Mouse (Mus musculus) limb, embryonic 14.5 days (tissue): ENCODE results near the gene Vti1a. TPM values are rescaled to one million over a fixed set of nuclear protein-coding genes. Genes with fewer than 3 reads are reported as not detected.

Experiments used
- ATAC-seq: fragments of 200-750 bp; cut with Nextera tagmentation; 2 replicates; pipeline ENCODE4 v1.8.0; 2017; ENCODE audit warnings: low read depth, moderate number of reproducible peaks, moderate TSS enrichment; ENCODE audit not compliant: low FRiP score
- DNase-seq: peaks from one replicate; pipeline ENCODE4 v3.0.0-alpha.2; 2015; ENCODE audit warnings: low spot score
- H3K27ac ChIP-seq: fragments of 300-500 bp; sonication (generic); replicated peaks from 2 replicates; pipeline ENCODE4 v1.5.1; 2014; ENCODE audit warnings: low read depth, mild to moderate bottlenecking, low read length, moderate library complexity, mixed read lengths
- H3K27me3 ChIP-seq: fragments of 300-500 bp; sonication (generic); 2 replicates; pipeline ENCODE4 v1.6.1; 2014; ENCODE audit warnings: low read length, mixed read lengths; ENCODE audit not compliant: control insufficient read depth, insufficient read depth
- H3K36me3 ChIP-seq: fragments of 300-500 bp; sonication (generic); 2 replicates; pipeline ENCODE4 v1.6.1; 2014; ENCODE audit warnings: mild to moderate bottlenecking, low read length, moderate library complexity, mixed read lengths; ENCODE audit not compliant: control insufficient read depth, insufficient read depth
- H3K4me1 ChIP-seq: fragments of 300-500 bp; sonication (generic); 2 replicates; pipeline ENCODE4 v1.6.1; 2014; ENCODE audit warnings: antibody characterized with exemption, low read length, mixed read lengths; ENCODE audit not compliant: control insufficient read depth, insufficient read depth
- H3K4me2 ChIP-seq: fragments of 300-500 bp; sonication (generic); replicated peaks from 2 replicates; pipeline ENCODE4 v1.6.1; 2014; ENCODE audit warnings: low read depth, mild to moderate bottlenecking, low read length, moderate library complexity; ENCODE audit not compliant: severe bottlenecking
- H3K4me3 ChIP-seq: fragments of 300-500 bp; sonication (generic); replicated peaks from 2 replicates; pipeline ENCODE4 v1.5.1; 2014; ENCODE audit warnings: low read length
- H3K9ac ChIP-seq: fragments of 300-500 bp; sonication (generic); 2 replicates; pipeline ENCODE4 v1.6.1; 2014; ENCODE audit warnings: mild to moderate bottlenecking, low read depth, low read length, moderate library complexity; ENCODE audit not compliant: severe bottlenecking
- H3K9me3 ChIP-seq: fragments of 300-500 bp; sonication (generic); 2 replicates; pipeline ENCODE4 v1.6.1; 2016; ENCODE audit warnings: low read length; ENCODE audit not compliant: control insufficient read depth
- POLR2A ChIP-seq: fragments of 200-500 bp; IDR thresholded peaks from 2 replicates; pipeline ENCODE4 v1.8.0; 2012; ENCODE audit warnings: inconsistent platforms, mild to moderate bottlenecking, moderate library complexity, borderline replicate concordance; ENCODE audit not compliant: insufficient read depth, insufficient read length; ENCODE audit errors: extremely low read depth
- WGBS: fragments of 180-500 bp; shearing (Covaris S2); extraction: QIAGEN DNeasy Blood & Tissue Kit; methylation state at CpG from one replicate; pipeline ENCODE4 v1.1.7; 2014; 5-methylcytosine and 5-hydroxymethylcytosine counted together
- polyA plus RNA-seq, 2 experiments: library from polyadenylated mRNA; depleted of rRNA in 1 of 2; stranded (reverse) in 1 of 2; unstranded in 1 of 2; fragments of >200 nt; fragmentation: Nextera tagmentation in 1 of 2; extraction: Ambion mirVana in 1 of 2; gene quantifications; 2 replicates each; pipeline versions ENCODE4 v1.2.1 to v1.2.3; 2012 to 2014

Vti1a gene
- polyA plus RNA-seq, 2 experiments: 14.7 to 22.8 TPM

DNA sequence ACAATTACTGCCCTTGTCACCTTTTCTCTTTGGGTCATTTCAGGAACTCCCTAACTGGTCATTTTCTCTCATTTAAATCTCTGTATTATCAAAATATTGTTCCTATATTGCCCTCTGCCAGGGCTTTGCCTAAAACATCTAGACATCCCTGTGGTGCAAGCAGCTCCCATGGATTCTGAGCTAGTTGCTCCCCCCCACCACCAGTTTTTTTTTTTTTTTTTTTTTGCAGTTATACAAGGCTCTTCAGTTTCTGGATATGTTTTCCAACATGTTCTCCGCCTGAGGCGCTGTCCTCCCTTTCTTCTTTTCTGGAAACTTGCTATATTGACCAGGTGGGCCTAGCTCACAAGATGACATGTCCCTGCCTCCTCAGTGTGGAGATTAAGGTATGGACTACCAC is 2.4 kb upstream of the Vti1a start:
- H3K27me3 ChIP-seq: no peaks in the 10 kb centered on the region
- TF ChIP-seq POLR2A: no peak
- no peak overlapping the region for H3K9ac ChIP-seq
- DNase-seq (no peak), ATAC-seq (no peak)
- H3K27ac ChIP-seq: no peak overlapping the region
- H3K9me3 ChIP-seq: no peaks in the 10 kb centered on the region
- peaks cover 8% of the 10 kb centered on the region for H3K4me1 ChIP-seq
- H3K4me3 ChIP-seq: no peak overlapping the region
- H3K36me3 ChIP-seq: peaks cover 42% of the 10 kb centered on the region
- no peak overlapping the region for H3K4me2 ChIP-seq
- WGBS: 94% methylated on average over 2 of the region's 2 CpGs

DNA sequence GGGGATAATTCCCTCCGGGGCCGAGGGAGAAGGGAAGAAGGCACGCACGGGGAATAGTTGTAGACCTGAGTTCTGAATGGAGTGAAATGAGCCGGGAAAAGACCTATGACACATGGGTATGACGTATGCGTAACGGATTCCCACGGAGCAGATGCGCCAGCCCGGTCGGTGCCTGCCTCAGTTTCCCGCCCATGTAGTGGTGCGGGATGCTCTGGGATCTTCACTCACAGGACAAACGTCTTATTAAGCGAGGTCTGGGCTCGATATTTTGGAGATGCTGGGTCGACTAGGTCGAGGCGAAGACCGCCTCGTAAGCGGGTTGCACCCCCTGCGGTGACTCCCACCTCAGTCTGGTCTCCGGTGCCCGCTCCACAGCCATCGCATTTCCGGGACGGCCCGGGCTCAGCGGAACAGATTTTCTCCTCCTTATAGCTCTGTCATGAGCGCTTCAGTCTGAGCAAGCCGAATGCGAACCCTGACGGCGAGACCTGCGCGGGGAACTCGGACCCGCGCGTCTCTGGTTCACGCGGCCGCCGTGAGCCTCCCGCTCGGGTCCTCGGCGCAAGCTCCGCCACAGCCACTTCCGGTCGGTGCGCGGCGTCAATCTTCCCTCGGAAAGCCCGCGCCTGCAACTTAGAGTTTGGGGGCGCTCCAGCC is 515 bp upstream of the Vti1a start, which contains the start of gene Zdhhc6:
Gene Zdhhc6, minus strand, starts transcription at position 581 of the 657 bp plus-strand sequence.
- Histone ChIP-seq H3K36me3 (peaks cover 23% of the 10 kb centered on the region), H3K4me1 (peaks cover 8% of the 10 kb centered on the region), H3K9me3 (no peaks in the 10 kb centered on the region), H3K4me2 (peak within 1 kb of the TSS; percentile 93), H3K4me3 (peak within 1 kb of the TSS; percentile 87), H3K9ac (peak within 1 kb of the TSS; percentile 84), H3K27me3 (no peaks in the 10 kb centered on the region), H3K27ac (peak within 1 kb of the TSS; percentile 88)
- ATAC-seq (peak; percentile 84), DNase-seq (peak; percentile 40)
- WGBS: under 1% methylated on average over 60 of the region's 60 CpGs
- peak; percentile 95 for TF ChIP-seq POLR2A

DNA sequence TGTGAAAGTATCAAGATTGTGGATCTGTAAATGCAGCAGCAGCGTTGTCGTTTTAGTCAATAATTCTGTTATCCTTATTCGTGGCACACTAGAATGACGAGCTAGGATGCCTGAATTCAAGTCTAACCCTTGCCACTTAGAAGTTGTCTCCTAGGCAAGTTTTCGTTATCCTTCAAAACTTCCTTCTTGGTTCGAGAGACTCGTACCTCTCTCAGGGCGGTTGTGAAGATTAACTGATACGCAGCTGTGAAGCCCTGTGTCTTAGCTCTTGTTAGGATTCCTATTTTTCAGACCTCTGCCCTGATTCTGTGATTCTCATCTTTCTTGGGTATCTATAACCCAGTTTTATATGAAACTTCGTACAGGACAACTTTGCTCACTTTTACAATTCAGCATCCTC is 806 bp downstream of the Vti1a start:
- no peak for TF ChIP-seq POLR2A
- Histone ChIP-seq H3K4me3 (peak overlapping the region; percentile 87), H3K27ac (no peak overlapping the region), H3K27me3 (no peaks in the 10 kb centered on the region), H3K9me3 (no peaks in the 10 kb centered on the region), H3K36me3 (peaks cover 11% of the 10 kb centered on the region; the same call in 1 of the 2 replicates), H3K4me1 (peaks cover 8% of the 10 kb centered on the region), H3K4me2 (peak overlapping the region; percentile 93), H3K9ac (peak overlapping the region; percentile 84; the same call in 1 of the 2 replicates)
- 55% methylated on average over 10 of the region's 10 CpGs for WGBS
- DNase-seq: no peak
- no peak for ATAC-seq

DNA sequence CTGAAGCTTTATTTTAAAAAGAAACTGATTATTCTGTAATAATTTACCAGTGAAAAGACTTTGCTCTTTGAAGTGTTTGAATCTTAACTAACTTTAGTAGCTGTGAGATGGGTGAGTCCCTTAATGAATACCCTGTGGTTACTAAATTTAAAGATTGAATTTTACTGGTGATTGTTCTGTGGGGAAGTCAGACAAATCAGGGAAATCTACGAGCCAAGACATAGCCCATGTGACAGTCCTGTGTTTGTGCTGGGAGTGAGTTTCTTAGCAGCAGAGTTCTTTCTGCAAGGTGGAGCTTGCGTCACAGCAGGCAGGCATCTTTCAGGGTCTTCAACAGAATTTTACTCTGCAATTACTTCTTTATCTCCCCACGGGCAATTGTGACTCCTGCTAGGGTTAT is 2.9 kb downstream of the Vti1a start:
- Histone ChIP-seq H3K27ac (no peak overlapping the region), H3K9ac (no peak overlapping the region), H3K27me3 (no peaks in the 10 kb centered on the region), H3K4me1 (peaks cover 8% of the 10 kb centered on the region), H3K36me3 (peaks cover 18% of the 10 kb centered on the region; the same call in 1 of the 2 replicates), H3K4me2 (no peak overlapping the region), H3K4me3 (no peak overlapping the region), H3K9me3 (no peaks in the 10 kb centered on the region)
- ATAC-seq (no peak), DNase-seq (no peak)
- TF ChIP-seq POLR2A: no peak
- 73% methylated on average over 3 of the region's 3 CpGs for WGBS

DNA sequence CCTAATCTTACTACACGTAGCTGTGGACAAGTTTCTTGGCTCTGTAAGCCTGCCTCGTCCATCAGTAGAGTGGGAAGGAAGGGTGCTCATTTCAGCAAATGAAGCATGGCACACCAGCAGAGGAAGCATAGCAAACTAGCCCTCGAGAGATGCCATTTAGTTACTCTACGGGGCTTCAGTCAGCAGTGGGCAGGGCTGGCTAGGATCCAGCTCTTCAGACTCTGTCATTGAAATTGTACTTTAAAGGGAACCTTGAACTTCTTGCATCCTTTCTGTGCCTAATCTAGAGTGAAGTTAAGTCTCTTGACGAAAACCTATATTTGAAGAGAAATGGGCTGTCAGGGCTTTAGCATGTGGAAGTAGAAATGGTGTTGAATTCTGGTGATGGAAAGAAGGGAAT is 3.4 kb downstream of the Vti1a start:
- 70% methylated on average over 5 of the region's 5 CpGs for WGBS
- Histone ChIP-seq H3K9me3 (no peaks in the 10 kb centered on the region), H3K4me2 (no peak overlapping the region), H3K4me1 (peaks cover 6% of the 10 kb centered on the region), H3K9ac (no peak overlapping the region), H3K27me3 (no peaks in the 10 kb centered on the region), H3K4me3 (no peak overlapping the region), H3K27ac (no peak overlapping the region), H3K36me3 (peaks cover 23% of the 10 kb centered on the region; the same call in 1 of the 2 replicates)
- no peak for TF ChIP-seq POLR2A
- ATAC-seq: no peak
- DNase-seq: no peak
